Mouse (Mus musculus) heart, postnatal 0 days (tissue): Measurements from ENCODE around the gene Ahcyl2.

Source experiments
- CTCF ChIP-seq: IDR thresholded peaks from 2 replicates; pipeline ENCODE4 v1.5.1; 2016; ENCODE audit warnings: antibody characterized with exemption, control low read depth, low read depth
- EP300 ChIP-seq: IDR thresholded peaks from 2 replicates; pipeline ENCODE4 v1.6.1; 2016; ENCODE audit warnings: antibody characterized with exemption, low read depth

- TF ChIP-seq CTCF = no peak
- TF ChIP-seq EP300 = no peak
Measured at GRCm38 (mm10) chr6:29780082-29780481, 12.3 kb downstream of the Ahcyl2 start.
